Mouse (Mus musculus): ENCODE measurements around the gene Stk32c. TPM values are rescaled to one million over a fixed set of nuclear protein-coding genes. Genes with fewer than 3 reads are reported as not detected.

Gene Stk32c
- total RNA-seq, 4 experiments from 2014 or later, result 0.13 to 0.20 TPM; not detected in 2

GRCm38 (mm10) chr7:139147360-139147759 lies 65.7 kb downstream of the Stk32c start:
- DNase-seq (ENCODE audit: low spot score in 2 of 2), result no peak

- no peak for DNase-seq (ENCODE audit: low spot score in 2 of 2)
Measured at GRCm38 (mm10) chr7:139145891-139146290, 67.2 kb downstream of the Stk32c start.

- DNase-seq (ENCODE audit: low spot score in 2 of 2), result no peak
Measured at GRCm38 (mm10) chr7:139143785-139144184, 69.3 kb downstream of the Stk32c start.

- no peak for DNase-seq (ENCODE audit: low spot score in 2 of 2)
Measured at GRCm38 (mm10) chr7:139139921-139140461, 73.1 kb downstream of the Stk32c start.

- no peak for DNase-seq (ENCODE audit: low spot score in 2 of 2)
Measured at GRCm38 (mm10) chr7:139136906-139137491, 76.1 kb downstream of the Stk32c start.

- no peak for DNase-seq (ENCODE audit: low spot score in 2 of 2)
Measured at GRCm38 (mm10) chr7:139135236-139135635, 77.9 kb downstream of the Stk32c start.

GRCm38 (mm10) chr7:139133446-139133845 lies 79.7 kb downstream of the Stk32c start:
- no peak for DNase-seq (ENCODE audit: low spot score in 2 of 2)

GRCm38 (mm10) chr7:139131538-139131937 lies 81.6 kb downstream of the Stk32c start:
- no peak for DNase-seq (ENCODE audit: low spot score in 2 of 2)

- DNase-seq (ENCODE audit: low spot score in 2 of 2), result no peak
Measured at GRCm38 (mm10) chr7:139130361-139130760, 82.7 kb downstream of the Stk32c start.

- DNase-seq (ENCODE audit: low spot score in 2 of 2), result no peak
Measured at GRCm38 (mm10) chr7:139128994-139129393, 84.1 kb downstream of the Stk32c start.

GRCm38 (mm10) chr7:139126549-139126948 lies 86.6 kb downstream of the Stk32c start:
- DNase-seq (ENCODE audit: low spot score in 2 of 2), result no peak

- no peak for DNase-seq (ENCODE audit: low spot score in 2 of 2)
Measured at GRCm38 (mm10) chr7:139125881-139126280, 87.2 kb downstream of the Stk32c start.

GRCm38 (mm10) chr7:139119775-139120153 lies 93.3 kb downstream of the Stk32c start:
- no peak for DNase-seq (ENCODE audit: low spot score in 2 of 2)

GRCm38 (mm10) chr7:139119152-139119774 lies 93.8 kb downstream of the Stk32c start:
- DNase-seq (ENCODE audit: low spot score in 2 of 2), result peak; percentile 37 to 62

GRCm38 (mm10) chr7:139107908-139108650 lies 105.0 kb downstream of the Stk32c start:
- no peak for DNase-seq (ENCODE audit: low spot score in 2 of 2)

GRCm38 (mm10) chr7:139105705-139106104 lies 107.4 kb downstream of the Stk32c start:
- DNase-seq (ENCODE audit: low spot score in 2 of 2), result no peak

- DNase-seq (ENCODE audit: low spot score in 2 of 2), result no peak
Measured at GRCm38 (mm10) chr7:139105076-139105475, 108.0 kb downstream of the Stk32c start.

GRCm38 (mm10) chr7:139103960-139104381 lies 109.1 kb downstream of the Stk32c start:
- no peak for DNase-seq (ENCODE audit: low spot score in 2 of 2)

GRCm38 (mm10) chr7:139101826-139102225 lies 111.3 kb downstream of the Stk32c start:
- DNase-seq (ENCODE audit: low spot score in 2 of 2), result no peak

- no peak for DNase-seq (ENCODE audit: low spot score in 2 of 2)
Measured at GRCm38 (mm10) chr7:139101286-139101804, 111.8 kb downstream of the Stk32c start.

GRCm38 (mm10) chr7:139100531-139101095 lies 112.5 kb downstream of the Stk32c start:
- DNase-seq (ENCODE audit: low spot score in 2 of 2), result no peak

- DNase-seq (ENCODE audit: low spot score in 2 of 2), result no peak
Measured at GRCm38 (mm10) chr7:139096399-139096798, 116.7 kb downstream of the Stk32c start.
